Mouse (Mus musculus) embryonic fibroblast, embryonic 13.5 days (primary cell): ENCODE results near the gene Sh3bp2. TPM values are rescaled to one million over a fixed set of nuclear protein-coding genes. Genes with fewer than 3 reads are reported as not detected.
"Not testable (repeated sequence)": the region's sequence is repeated elsewhere in the genome, so short reads cannot be mapped to it uniquely, and the experiment has no call there.

Experiments used
- H3K27ac ChIP-seq: 2 replicates; pipeline ENCODE4 v1.5.1; 2012; ENCODE audit warnings: low read length, control low read depth, inconsistent platforms; ENCODE audit not compliant: insufficient read depth
- H3K4me1 ChIP-seq: 2 replicates; pipeline ENCODE4 v1.6.1; 2011; ENCODE audit warnings: low read length; ENCODE audit not compliant: control insufficient read depth, insufficient read depth
- H3K4me3 ChIP-seq: 2 replicates; pipeline ENCODE4 v1.5.1; 2011; ENCODE audit warnings: mild to moderate bottlenecking, control low read depth, low read length; ENCODE audit not compliant: insufficient read depth
- CTCF ChIP-seq: IDR thresholded peaks from 2 replicates; pipeline ENCODE4 v1.5.1; 2011; ENCODE audit warnings: mild to moderate bottlenecking, control low read depth, low read length, moderate library complexity, borderline replicate concordance; ENCODE audit not compliant: insufficient read depth
- POLR2A ChIP-seq: IDR thresholded peaks from 2 replicates; pipeline ENCODE4 v1.6.1; 2011; ENCODE audit warnings: low read depth, mild to moderate bottlenecking, control low read depth, low read length, moderate library complexity
- polyA plus RNA-seq: library from polyadenylated mRNA; stranded (reverse); fragments of >200 nt; gene quantifications from 2 replicates; pipeline ENCODE4 v1.2.4, GENCODE M21; 2011; ENCODE audit warnings: low read depth; ENCODE audit not compliant: missing spikeins, insufficient read length

Sh3bp2 gene
- polyA plus RNA-seq, 1 experiment: 5.4 TPM

DNA sequence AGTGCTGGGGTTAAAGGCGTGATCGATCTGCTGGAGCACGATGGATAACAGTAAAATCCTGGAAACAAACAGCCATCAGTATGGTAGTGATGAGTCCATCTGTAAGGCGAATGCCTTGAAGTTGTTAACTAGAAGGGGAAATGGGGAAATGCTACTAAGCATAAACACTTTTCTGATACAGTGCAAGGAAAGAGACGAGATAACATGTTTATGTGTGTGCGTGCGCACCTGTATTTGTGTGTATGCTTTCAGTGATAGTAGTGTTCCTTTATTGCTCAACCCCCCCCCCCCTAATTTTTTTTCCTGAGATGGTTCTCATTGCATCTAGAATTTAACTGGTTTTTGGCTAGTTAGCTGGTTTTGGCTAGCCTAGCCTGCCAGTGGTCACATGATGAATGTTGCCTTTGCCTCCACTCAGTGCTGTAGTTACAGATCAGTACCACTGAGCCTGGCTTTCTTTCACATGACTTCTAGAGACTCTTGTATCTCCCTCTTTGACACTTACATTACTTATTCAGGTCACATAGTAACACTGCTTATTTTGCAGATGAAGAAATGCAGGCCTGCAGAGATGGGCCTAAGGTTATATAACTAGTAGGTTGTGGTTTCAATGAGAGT lies 52.5 kb downstream of the Sh3bp2 start:
- H3K4me3 ChIP-seq: no peak overlapping the region
- no peak for TF ChIP-seq CTCF
- TF ChIP-seq POLR2A: no peak
- no peak overlapping the region for H3K27ac ChIP-seq
- H3K4me1 ChIP-seq: peaks cover 4% of the 10 kb centered on the region

DNA sequence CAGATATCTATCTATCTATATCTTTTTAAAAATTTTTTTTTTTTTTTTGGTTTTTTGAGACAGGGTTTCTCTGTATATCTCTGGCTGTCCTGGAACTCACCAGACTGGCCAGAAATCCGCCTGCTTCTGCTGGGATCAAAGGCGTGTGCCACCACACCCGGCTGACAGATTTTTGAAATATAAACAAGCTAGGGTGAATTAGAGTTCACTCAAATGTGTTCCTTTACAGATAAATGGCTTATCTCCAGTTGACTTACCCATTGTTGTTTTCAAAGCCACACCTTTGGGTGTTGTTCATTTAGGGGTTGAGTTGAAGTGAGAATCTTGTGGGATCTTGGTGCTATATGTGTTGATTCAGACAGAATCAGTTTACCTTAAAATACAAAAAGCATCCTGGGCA lies 53.7 kb downstream of the Sh3bp2 start:
- H3K4me3 ChIP-seq: no peak overlapping the region
- H3K27ac ChIP-seq: no peak overlapping the region
- H3K4me1 ChIP-seq: peaks cover 4% of the 10 kb centered on the region
- TF ChIP-seq POLR2A (no peak), CTCF (no peak)

DNA sequence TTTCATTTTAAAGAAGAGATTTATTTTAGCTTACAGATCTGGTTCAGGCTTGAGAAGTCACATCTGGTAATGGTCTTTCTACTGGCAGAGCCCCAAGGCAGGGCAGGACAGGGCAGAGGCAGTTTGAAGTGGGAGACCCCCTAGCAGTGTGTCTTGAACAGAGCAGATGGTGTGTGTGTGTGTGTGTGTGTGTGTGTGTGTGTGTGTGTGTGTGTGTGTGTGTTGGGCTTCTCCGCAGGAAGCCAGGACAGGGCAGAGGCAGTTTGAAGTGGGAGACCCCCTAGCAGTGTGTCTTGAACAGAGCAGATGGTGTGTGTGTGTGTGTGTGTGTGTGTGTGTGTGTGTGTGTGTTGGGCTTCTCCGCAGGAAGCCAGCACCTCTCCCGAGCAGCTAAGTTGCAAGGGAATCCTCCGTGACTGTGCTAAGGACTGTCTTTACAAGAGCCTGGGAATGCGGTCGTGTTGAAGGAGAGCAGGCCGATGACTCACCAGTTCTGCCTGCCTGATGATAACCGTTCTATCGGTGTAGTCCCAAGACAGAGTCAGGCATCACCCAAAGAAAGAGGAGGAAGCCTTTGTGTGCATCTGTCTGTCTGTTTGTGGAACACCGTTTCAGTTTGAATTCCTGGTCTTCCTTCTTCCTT lies 56.2 kb downstream of the Sh3bp2 start:
- not testable (repeated sequence) for H3K4me1 ChIP-seq, H3K4me3 ChIP-seq
- peak overlapping the region; percentile 70 for H3K27ac ChIP-seq

DNA sequence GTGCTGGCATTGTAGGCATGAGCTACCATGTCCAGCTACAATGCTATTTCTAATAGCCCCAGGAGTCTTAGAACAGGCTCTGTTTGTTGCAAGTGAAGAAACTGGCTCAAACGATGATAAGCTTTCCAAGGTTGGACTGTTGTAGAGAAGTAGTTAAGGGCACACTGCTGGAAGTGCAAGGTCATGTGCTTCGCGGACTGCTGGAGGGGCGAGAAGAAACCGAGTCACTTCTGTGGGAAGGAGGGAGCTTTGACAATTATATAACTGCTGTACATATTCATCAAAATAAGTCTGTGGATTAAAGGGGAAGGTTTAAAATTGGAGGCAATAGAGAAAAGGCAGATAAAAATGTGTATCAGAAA lies 56.7 kb downstream of the Sh3bp2 start:
- TF ChIP-seq POLR2A (no peak), CTCF (no peak)
- H3K4me3 ChIP-seq: no peak overlapping the region
- peaks cover 4% of the 10 kb centered on the region for H3K4me1 ChIP-seq
- peak overlapping the region; percentile 70 for H3K27ac ChIP-seq

DNA sequence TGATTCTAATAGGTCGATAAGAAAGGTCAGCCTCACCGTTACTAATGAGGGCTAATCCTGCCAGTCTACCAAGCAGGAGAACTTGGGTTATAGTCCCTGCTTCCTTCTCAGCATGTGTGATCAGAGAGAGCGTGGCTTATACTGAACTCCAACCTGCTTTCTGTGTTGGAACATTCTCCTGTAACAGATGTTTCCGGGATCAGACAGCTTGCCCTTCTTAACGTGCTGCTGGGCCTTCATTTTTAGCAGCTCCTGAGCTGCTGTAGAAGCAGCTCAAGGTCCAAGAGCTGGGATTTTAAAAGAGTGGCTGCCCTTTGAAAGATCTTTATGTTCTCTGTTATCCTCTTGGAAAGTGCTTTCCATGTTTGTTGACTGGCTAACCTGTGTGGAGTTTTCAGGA lies 59.6 kb downstream of the Sh3bp2 start:
- Histone ChIP-seq H3K4me3 (no peak overlapping the region), H3K4me1 (peaks cover 6% of the 10 kb centered on the region), H3K27ac (no peak overlapping the region)
- TF ChIP-seq POLR2A (no peak), CTCF (no peak)

DNA sequence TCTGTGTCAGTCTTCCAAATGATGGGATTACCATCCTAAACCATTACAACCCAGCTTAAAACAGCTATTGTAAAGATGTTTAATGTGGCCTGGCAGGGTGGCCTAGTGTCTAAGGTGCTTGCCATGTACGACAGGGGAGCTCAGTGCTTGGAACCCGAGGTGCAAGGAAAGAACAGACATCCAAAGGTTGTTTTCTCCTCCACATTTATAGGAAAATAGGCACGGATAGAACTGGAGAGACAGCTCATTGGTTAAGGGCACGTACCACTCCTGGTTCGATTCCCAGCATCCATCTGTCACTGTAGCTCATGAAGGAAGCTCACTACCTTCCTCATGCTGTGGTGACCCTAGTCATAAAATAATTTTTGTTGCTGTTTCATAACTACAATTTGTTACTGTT lies 62.2 kb downstream of the Sh3bp2 start:
- Histone ChIP-seq H3K27ac (no peak overlapping the region), H3K4me1 (peaks cover 3% of the 10 kb centered on the region; the same call in 1 of the 2 replicates), H3K4me3 (no peak overlapping the region)
- no peak for TF ChIP-seq POLR2A
- no peak for TF ChIP-seq CTCF

DNA sequence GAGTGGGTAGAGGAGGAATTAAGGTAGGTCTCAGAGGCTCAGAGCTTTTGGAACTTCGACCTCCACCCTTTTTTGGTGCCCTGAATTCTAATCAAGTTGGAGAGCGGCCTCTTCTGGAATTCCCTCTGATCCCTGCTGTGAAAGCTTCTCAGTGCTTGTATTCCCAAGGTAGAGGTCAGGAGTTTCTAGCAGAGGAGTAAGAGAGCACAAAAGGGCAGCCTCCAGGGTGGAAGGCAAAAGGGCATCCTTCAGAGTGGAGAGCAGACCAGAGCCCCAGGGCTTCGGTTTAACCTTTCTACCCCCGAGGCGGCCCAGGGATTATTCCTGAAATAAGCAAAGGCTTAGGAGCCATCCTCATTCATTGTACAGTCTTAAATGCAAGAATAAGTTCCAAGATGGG lies 64.4 kb downstream of the Sh3bp2 start:
- H3K4me1 ChIP-seq: peaks cover 3% of the 10 kb centered on the region; the same call in 1 of the 2 replicates
- TF ChIP-seq POLR2A (no peak), CTCF (no peak)
- no peak overlapping the region for H3K27ac ChIP-seq
- no peak overlapping the region for H3K4me3 ChIP-seq

DNA sequence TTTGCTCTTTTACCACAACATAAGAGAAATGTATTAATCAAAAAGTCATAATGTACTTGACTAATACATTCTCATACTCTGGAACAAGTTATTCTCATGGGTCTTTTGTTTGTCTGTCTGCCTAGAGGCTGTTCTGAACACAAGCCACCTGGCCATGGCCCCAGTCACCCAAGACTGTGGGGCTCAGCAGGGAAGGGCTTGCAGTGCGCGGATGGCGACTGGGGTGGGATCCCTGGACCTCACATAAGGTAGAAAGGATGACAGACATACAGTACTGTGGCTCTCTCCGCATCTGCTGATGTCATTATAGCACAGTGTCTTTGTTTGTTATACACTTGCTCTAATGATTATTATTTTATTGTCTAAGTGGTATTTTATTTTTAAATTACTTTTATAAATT lies 65.1 kb downstream of the Sh3bp2 start:
- TF ChIP-seq POLR2A (no peak), CTCF (no peak)

DNA sequence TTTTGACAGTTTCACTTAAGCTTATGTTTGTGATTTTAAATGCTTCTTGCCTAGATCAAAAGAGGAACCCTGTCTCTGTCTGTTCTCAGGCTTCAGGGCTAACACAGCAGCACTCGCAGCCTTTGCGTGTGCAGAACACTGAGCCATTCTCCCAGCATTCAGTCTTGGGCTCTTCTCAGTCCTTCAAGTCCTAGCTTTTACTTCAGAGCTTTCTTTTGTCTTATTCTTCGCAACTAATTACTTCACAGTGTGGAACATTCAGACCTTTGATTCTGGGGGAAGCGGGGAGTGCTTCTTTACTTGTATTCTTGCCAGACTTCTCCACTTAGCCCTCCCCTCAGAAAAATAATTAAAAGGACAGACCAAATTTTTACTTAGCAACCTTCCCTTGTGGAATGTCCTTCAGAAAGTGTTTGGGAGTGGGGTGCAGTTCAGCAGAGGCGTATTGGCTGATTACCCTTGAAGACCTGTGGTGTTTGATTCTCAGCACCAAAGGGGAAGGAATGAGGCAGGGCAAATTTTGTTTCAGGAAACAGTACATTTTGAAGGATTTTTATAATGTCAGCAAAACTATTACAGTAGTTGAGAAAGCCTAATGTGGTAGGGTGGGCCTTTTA lies 65.9 kb downstream of the Sh3bp2 start:
- H3K4me1 ChIP-seq: peaks cover 3% of the 10 kb centered on the region; the same call in 1 of the 2 replicates
- H3K27ac ChIP-seq: no peak overlapping the region
- H3K4me3 ChIP-seq: no peak overlapping the region
- no peak for TF ChIP-seq POLR2A
- TF ChIP-seq CTCF: no peak

More for the DNA sequence above, 65.1 kb downstream of the Sh3bp2 start:
- Histone ChIP-seq H3K4me1 (peaks cover 3% of the 10 kb centered on the region; the same call in 1 of the 2 replicates), H3K4me3 (no peak overlapping the region), H3K27ac (no peak overlapping the region)

DNA sequence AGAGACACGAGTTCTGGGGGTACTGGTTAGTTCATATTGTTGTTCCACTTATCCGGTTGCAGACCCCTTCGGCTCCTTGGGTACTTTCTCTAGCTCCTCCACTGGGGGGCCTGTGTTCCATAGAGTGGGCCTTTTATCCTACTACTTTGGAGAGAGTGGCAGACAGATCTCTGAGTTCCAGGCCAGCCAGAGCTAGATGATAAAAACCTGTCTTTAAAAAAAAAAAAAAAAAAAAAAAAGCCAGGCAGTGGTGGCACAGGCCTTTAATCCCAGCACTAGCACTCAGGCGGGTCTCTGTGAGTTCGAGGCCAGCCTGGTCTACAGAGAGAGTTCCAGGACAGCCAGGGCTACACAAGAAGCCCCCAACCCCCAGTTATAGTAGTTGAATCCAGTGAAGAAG lies 66.6 kb downstream of the Sh3bp2 start:
- not testable (repeated sequence) for H3K27ac ChIP-seq, H3K4me1 ChIP-seq, H3K4me3 ChIP-seq

DNA sequence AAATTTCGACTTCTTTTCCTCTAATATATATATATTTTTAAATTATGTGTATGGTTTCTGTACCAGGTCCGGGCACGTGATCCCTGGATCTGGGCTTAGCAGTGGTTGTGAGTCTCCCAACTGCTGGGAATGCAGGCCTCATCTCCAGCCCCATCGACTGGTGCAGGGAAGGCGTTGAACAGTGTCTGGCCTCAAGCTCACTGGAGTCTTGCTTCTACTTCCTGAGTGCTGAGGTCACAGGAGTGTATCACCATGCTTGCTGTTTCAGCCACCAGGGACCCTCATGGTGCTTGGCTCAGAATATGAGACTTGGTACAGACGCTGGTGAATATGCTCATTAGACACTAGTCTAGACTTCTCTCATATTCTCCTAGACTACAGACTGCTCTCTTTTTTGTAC lies 67.0 kb downstream of the Sh3bp2 start:
- no peak for TF ChIP-seq CTCF

More for the DNA sequence above, 67.0 kb downstream of the Sh3bp2 start:
- Histone ChIP-seq H3K27ac (no peak overlapping the region), H3K4me1 (no peaks in the 10 kb centered on the region), H3K4me3 (no peak overlapping the region)
